Mouse (Mus musculus) erythroid progenitor cell, adult 5-6 weeks (primary cell): ENCODE measurements around the gene Atp6ap1l. TPM values are rescaled to one million over a fixed set of nuclear protein-coding genes. Genes with fewer than 3 reads are reported as not detected.
A peak's percentile ranks its signal among the peaks of the same experiment; 100 is the strongest.

ENCODE experiments used
- ATAC-seq: replicated peaks from 2 replicates; pipeline ENCODE4 v1.8.0; 2016; ENCODE audit warnings: moderate number of reproducible peaks, mild to moderate bottlenecking, moderate TSS enrichment, inconsistent platforms; ENCODE audit not compliant: poor library complexity, low FRiP score, severe bottlenecking
- total RNA-seq, 2 experiments: library from RNA; stranded (forward) in 1 of 2; stranded (reverse) in 1 of 2; fragments of 150-400 nt in 1 of 2; fragments of 186-747, 209-891 nt in 1 of 2; gene quantifications; 2 replicates each; pipeline versions ENCODE4 v1.2.3 to v1.2.4; 2015 to 2017; ENCODE audit warnings: low replicate concordance in 2 of 2

Gene Atp6ap1l
- total RNA-seq, 2 experiments from 2014 or later = not detected

DNA sequence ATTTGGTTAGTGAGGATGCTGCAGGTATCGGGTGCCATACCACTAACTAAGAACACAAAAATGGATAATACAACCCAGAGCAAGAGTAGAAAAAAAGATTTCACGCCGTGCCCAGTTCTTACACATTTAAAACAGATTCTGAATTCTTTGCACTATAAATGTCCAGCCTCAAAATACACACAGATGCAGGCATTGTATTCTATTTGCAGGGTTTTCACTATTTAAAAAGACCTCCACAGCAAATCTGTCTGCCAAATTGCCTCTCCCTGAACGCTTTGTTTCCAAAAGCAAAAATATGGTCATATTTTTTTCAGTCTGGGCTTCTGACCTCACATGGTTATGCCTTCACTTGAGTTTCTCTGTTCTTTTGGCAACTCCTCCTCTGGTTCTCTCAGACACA lies 10.3 kb downstream of the Atp6ap1l start:
- no peak for ATAC-seq

DNA sequence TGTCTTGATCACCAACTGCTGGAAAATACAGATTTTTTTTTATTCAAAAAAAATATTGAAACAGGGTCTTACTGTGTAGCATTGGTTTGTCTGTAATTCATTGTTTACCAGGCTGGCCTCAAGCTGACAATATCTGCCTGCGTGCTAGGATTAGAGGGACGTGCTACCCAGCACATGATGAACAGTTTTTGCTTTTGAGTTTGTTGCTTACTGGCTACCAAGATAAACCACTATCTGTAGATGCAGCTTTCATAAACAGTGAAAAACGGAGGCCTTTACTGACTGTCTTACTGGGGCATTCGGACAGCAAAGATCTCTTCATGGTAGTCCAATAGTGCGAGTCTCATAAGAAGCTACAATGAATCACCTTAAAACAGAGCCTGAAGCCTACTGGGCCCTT lies 15.0 kb downstream of the Atp6ap1l start:
- peak; percentile 44 for ATAC-seq

DNA sequence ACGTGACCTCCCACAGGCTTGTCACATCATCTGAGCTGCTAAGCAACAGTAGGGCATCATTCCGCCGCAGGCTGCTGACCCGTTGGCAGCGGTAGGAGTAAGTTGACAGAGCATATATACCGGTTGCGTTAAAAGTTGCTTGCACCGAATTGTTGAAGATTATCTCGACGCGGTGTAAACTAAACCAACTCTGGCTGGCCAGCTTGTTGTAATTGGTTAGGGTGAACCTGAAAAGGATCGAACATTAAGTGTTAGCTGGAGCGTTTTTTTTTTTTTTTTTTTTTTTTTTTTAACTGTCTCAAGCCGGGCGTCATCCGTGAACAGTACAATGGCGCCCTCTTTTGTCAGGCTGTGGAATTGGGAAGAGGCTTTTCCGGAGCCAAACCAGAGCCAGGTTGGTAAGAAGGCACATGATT lies 18.6 kb downstream of the Atp6ap1l start:
- ATAC-seq = peak; percentile 76

DNA sequence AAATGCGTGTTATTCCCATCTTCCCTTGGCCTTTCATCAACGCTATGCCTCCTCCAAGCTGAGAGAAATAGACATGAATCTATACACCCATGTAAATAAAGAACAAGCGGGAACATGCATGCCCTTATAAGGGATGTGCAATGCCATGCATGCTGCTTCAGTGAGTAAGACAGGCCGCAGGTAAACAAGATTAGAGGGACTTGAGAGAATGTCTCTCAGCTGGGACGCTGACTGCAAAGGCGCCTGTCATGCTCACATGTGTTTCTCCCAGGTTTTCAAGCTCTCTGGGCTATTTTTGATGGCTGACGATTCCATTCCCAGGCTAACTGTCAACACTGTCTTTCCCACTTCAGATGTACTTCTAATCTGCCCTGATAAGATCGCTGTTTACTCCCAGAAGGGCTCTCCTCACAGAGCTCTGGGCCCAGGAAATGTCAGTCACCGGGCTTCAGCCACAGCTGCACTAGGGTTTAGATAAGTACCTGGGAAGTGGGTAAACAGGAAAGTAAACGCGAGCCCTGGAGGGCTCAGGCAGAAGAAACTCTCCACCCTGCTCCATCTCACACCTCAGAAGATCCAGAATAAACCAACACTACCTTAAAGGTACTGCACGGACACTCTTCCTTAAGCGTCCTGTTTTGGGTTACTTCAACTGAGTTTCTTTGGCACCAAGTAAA lies 19.2 kb downstream of the Atp6ap1l start:
- peak; percentile 39 for ATAC-seq

DNA sequence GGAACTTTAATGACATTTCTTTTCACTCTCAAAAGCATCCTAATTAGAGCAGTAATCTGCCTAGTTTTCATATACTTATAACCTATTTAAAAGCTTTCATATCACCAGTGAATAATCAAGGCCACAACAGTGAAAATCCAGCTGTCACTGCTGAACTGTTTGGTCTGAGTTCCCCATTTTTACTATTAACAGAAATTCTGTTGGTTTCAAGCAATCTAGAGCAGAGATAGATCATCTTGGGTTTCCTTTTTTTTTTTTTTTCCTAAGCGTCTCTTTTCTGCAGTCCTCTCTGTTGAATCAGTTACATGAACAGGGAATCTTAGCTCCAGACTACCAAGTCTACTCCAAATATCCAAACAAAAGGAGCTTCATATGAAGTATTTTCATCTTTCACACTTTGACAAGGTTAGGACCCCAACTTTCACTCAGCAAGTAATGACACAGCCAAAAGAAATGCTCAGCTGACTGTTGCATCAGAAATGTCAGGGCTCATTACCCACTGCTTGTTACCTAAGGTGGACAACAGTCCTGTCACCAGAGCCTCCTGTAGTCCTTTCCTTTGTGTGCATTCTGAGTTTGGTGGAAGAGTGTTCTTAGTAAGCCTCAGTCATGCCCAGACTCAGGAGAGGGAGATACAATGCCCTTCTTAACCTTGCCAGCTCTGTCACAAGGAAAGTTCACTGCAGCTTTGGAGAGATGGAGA lies 23.3 kb downstream of the Atp6ap1l start:
- no peak for ATAC-seq

DNA sequence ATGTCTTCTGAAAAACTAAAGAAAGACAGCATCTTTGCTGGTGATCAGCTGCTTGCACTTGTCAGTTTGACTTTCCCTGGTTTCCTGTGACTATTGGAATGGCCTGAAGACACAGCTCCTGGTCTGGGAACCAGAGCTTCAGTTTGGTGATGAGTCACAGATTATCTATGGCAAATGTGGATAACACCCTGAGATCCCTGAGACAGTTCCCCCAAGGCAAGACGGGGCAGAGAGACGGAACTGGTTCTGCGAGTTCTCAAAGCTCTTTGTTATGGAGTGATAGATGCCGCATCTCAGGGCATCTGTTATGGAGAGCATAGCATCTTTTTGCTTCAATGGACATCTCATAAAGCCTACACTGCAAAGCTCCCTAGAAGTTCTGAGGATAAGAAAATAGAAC lies 33.6 kb downstream of the Atp6ap1l start:
- no peak for ATAC-seq

DNA sequence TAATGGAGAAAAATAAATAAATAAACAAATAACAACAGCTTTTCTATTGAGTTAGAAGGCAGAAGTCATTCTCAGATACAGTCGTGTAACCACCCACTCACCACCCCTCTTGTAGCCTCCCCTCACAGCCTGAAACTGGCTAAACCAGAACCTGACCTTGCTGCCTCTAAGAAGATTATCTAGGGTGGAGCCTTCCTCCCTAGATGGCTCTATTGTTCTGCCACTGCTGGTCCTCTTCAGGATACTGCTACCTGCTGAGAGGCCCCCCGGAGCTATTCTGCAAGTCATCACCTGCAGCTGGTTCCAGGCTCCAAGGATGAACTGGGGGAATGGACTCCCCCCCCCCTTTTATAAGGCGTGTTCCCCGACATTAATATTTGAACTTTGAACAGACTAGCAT lies 36.0 kb downstream of the Atp6ap1l start:
- no peak for ATAC-seq

DNA sequence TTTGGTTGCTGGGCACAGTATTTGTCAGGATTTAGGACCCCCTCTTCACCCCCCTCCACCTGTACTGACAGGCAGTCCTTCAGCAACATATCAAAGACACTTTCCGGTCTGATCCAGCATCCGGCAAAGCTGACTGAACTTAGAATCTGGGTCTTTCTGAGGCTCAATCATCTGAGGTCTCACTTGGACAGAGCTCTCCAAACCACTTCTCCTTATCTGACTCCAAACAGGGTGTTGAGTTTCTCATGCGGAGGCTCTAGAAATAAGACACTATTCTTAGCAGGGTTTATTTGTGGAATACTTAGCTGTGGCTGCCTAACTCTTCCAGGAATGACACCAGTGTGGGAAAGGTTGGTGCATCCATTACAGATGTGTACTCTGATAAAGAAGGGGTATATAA lies 43.0 kb downstream of the Atp6ap1l start:
- ATAC-seq = no peak

DNA sequence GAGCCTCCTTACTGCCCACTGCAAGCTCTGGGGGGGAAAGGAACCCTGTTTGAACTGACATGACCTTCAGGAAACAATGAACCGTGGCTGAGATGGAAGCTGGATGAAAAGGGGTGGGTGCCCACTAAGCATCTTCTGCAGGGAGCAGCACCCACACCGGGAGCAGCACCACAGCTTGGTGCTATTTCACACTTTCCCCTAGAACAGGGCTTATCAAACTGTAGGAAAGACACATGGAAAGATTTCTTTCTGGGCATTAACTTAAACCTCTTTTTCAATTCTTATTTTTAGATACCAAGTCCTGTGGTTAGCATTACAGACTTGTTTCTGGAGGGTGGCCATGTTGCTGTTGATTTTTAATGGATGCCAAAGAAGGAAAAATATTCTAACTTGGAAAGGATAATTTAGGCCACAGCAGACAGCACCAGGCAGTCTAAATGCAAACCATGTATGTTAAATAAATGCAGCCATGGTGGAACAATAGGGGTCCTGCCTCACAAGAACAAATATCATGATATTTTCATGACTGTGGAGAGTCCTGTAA lies 44.2 kb downstream of the Atp6ap1l start:
- no peak for ATAC-seq

DNA sequence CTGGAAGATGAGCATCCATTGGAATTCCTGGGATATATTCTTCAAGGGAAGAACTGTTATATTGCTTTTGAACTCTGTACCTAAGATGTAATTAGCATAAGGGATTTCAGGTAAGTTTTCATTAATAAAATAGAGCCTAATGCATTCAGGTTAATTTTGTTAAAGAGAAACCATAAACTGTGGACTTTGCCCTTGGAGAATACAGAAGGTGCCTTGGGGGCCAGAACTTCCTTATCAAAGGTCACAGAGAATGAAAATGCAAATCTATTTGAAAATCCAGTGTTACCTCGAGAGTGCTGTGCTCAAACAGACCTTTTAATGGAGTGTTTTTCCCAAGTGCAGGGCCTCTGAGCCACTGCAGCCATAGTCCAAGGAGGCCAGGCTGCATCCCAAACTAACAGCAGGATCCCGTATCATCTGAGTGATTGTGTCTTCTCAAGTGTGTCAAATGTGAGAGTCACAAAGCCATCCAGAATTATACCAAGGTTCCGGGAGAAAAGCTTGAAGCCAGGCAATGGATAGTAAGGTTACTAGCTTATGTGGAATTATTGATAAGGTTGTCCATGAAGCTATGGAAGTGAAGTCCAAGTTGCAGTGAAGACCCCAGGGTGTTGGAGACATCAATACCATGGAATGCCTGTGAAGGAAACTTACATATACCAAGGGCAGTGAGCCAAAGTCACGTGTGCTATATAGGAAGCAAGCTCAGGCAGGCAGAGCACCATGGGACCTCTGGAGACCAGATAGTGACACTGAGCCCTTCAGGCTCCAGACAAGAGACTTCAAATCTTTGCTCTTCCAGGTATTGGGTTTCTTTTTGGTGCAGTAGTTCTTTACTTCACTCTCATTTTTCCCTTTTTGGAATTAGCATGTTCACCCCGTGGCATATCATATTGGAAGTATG lies 52.2 kb downstream of the Atp6ap1l start:
- ATAC-seq = no peak

DNA sequence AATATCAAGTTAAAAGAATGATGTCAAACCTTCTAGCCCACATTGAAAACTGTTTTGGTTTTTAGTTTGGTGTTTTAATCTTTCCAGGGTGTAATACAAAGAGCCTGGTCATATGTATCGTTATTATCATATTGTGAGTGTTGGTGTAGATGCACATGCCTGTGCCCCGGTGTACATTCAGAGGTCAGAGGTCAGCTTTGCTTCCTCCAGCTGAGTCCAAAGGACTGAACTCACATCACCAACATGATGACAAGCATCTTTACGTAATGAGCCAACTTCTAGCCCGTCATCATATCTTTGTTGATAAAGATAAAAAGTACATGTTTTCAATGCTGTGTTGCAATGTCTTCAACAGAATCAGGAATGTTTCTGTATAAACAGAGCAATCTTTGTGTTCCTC lies 53.4 kb downstream of the Atp6ap1l start:
- no peak for ATAC-seq

DNA sequence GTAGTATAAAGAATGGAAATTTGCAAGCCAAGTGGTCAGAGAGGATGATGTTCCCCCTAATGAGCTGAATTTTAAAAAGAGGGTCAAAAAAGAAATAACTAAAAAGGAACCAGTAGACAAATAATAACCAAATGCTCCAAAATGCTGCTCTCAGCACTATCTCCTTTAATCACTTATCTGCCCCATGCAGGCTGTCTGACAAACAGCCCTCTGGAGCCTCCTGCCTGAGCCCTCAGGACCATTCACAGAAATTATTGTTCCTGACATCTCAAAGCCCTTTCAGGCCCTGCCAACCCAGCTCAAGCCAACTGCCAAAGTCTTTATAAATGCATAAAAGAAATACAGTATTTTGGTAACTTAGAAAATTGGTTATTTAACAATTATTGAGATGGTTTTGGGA lies 61.0 kb downstream of the Atp6ap1l start:
- peak; percentile 87 for ATAC-seq

DNA sequence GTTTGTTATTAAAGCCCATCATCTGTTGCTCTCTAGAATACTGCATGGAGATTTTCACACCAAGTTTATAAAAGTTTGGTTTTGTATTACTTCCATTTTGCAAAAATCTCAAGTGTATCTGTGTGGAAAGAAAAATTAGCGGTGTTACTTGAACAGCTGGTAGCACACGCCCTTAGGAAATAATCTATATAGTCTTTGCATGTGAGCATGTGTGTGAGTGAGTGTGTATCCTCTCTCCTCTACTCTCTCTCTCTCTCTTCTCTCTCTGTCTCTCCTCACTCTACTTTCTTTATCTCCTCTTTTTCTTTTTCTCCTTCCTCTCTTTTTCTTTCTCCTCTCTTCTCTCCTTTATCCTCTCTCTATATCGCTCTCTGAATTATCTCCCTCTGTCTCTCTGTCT lies 61.7 kb downstream of the Atp6ap1l start:
- ATAC-seq = 0 out of 2 replicates have a peak, but pooled peaks have one; percentile 37

DNA sequence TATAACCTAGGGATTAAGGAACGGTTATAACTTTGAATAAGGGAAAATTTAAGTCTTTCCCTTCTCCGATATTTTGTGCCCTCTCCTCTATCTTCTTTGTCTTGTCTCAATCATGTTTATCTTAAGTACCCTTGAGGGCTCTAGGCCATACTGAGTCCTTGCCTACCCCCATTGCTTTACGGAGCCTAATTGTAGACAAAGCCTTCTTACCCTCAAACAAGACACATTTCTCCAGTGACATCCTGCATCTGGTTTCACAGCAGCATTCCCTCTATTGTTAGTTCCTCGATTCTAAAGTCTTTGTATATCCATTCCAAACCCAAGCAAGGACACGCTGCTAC lies 64.0 kb downstream of the Atp6ap1l start:
- ATAC-seq = no peak

DNA sequence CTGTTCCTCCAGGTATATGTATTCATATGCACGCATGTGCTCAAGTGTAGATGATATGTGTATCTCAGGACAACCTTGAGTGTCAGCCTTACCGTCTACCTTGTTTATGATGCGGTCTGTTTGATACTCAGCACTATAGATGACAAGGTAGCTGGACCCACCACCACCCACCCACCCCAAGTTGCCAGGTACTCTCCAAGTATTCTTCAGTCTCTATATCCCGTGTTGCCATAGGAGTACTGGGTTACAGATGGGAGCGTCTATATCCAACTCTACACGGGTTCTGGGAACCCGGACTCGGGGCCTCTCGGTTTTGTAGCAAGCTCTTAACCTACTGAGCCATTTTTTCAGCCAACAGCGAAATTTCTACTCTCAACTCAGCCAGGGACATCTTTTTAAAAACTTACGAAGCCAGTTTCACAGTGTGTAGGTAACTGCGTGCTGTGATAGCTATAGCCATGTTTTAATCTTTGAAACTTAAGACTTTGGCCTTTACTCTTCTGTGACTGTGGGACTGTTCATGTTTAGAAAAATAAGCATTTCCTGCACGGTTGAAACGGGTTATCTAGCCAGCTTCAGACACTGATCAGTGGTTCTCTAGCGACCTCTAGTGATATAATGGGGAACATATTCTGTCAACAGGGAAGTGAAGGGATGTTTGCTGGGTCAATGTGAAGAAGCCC lies 64.5 kb downstream of the Atp6ap1l start:
- peak; percentile 69 for ATAC-seq

DNA sequence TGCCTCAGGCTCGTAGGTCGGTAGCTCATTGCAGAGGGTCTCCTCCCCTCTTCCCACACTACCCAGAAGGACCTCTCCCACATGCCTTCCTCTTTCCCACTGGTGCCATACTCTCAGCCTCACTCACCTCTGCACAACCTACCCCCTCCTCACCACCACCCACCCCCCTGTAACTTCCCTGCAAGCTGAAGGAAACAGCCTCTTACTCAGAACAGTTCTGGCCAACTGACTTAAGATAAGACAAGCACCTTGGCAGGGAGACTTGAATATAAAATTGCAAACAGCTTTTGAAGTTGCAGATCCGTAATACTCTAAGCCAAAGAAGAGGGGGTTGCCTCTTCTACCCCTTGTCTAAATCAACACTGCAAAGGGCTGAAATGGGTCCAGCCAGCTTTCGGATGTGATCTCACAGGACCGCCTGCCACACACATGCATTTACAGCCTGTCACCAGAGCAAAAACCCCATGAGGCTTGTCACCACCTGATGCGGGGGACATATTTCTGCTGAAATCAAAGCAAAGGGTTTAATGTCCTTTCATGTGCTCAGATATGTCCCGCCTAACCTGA lies 71.4 kb downstream of the Atp6ap1l start:
- no peak for ATAC-seq
